Mouse (Mus musculus): ENCODE measurements around the gene Tas1r2.
A peak's percentile ranks its signal among the peaks of the same experiment; 100 is the strongest.

The Tas1r2 gene

GRCm38 (mm10) chr4:139653238-139653637, at the start of gene Tas1r2:
Gene Tas1r2 (plus strand): TSS chr4:139653538.
- DNase-seq (ENCODE audit: low spot score in 2 of 2) = no peak

DNA sequence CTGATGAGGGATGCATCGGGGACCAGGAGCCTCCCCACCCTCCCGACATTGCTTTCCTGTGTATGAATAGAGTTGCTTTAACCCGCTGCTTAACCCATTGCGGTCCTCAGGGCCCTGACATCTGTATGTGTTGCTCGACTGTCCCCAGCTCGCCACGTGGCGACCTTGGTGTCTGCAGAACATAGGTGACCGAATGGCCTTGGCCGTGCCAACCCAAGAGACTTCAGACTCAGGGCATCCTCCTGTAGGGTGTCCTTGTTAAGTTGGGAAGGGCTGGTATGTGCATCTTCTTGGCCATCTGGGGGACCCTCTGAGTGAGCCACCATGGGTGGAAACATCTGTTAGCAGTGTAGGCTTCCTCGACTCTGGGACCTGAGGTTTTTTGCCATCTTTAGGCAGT, 48.1 kb upstream of the Tas1r2 start:
- no peak for DNase-seq (ENCODE audit: low spot score in 2 of 2)

- DNase-seq (ENCODE audit: low spot score in 2 of 2) = no peak
Measured at GRCm38 (mm10) chr4:139606732-139607131, 46.6 kb upstream of the Tas1r2 start.

DNA sequence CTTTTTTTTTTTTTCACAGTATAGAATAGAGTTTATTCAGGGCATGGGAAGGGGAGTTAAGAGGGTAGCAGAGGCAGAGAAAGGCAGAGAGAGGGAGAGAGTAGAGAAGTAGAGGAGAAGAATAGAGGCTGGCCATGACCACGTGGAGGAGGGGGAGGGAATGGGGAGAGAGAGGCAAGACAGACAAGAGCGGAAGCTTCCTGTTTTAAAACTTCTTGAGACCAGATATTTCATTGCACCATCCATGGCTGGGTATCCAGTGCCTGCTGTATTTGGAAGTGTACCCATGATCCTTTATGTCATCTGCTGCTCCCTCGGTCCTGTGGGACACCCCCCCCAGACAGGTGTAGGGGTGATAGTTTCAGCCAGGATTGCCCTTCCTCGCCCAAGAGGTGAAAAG, 44.4 kb upstream of the Tas1r2 start:
- DNase-seq (ENCODE audit: low spot score in 2 of 2) = no peak

GRCm38 (mm10) chr4:139610954-139611353, 42.4 kb upstream of the Tas1r2 start:
- DNase-seq (ENCODE audit: low spot score in 2 of 2) = no peak

- peak; percentile 44 to 60 for DNase-seq (ENCODE audit: low spot score in 2 of 2)
Measured at GRCm38 (mm10) chr4:139611542-139611953, 41.8 kb upstream of the Tas1r2 start.

- DNase-seq (ENCODE audit: low spot score in 2 of 2) = no peak
Measured at GRCm38 (mm10) chr4:139614524-139615260, 38.6 kb upstream of the Tas1r2 start.

DNA sequence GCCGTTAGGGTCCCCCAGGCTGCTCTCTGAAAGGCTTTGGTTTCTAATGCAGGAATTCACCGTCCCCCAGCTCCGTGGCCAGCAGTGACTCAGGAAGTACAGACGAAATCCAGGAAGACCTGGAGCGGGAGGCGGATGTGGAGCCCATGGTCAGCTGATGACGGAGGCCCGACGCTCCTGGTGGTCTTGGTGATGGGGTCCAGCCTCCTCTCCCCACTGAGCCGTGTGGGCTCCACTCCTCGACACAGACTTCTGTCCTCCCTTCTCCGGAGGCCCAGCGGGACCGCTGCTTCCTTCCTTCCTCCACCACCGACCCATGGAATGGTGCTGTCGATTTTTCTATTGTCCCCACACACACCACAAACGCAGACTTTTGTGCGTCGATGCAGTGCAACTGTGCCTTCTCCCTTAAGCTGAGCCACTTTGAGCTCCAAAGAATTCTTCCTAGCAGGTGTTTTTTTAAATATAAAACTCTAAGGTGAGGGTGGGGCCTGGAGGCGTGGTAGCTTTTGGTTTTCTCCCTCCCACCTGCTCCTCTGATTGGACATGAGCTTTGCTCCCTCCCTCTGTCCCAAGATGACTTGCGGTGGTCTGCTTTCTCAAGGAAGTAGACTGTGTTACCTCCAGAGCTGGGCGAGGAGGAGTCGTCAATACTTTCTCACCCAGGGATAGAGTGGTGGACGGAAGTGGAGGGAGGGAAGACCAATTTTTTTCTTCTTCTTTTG, 36.9 kb upstream of the Tas1r2 start:
- DNase-seq (ENCODE audit: low spot score in 2 of 2) = peak; percentile 81 to 86

GRCm38 (mm10) chr4:139617001-139617364, 36.4 kb upstream of the Tas1r2 start:
- DNase-seq (ENCODE audit: low spot score in 2 of 2) = no peak

DNA sequence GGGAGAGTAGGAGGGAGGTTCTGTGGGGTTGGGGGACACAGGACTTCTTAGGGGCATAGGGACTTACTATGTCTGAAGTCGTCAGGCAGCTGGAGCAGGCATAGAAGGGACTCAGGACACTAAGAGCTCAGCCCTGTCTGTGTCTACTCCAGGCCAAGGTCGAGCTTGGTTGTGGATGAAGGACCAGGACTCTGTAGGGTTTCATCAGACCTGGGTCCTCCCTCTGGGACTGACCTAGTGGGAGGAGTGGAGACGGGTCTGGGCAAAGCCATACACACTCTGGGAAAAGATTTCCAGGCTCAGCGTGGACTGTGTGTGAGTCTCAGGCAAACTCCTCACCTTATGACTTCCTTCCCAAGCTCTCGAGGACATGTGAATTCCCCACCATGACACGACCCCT, 33.6 kb upstream of the Tas1r2 start:
- no peak for DNase-seq (ENCODE audit: low spot score in 2 of 2)

GRCm38 (mm10) chr4:139622373-139623282, 30.7 kb upstream of the Tas1r2 start, which contains the start of gene Aldh4a1:
Gene Aldh4a1 (plus strand): TSS chr4:139622866.
- peak; percentile 91 to 93 for DNase-seq (ENCODE audit: low spot score in 2 of 2)

GRCm38 (mm10) chr4:139623434-139624115, 29.8 kb upstream of the Tas1r2 start:
- DNase-seq (ENCODE audit: low spot score in 2 of 2) = no peak

- no peak for DNase-seq (ENCODE audit: low spot score in 2 of 2)
Measured at GRCm38 (mm10) chr4:139624116-139624489, 29.2 kb upstream of the Tas1r2 start.

DNA sequence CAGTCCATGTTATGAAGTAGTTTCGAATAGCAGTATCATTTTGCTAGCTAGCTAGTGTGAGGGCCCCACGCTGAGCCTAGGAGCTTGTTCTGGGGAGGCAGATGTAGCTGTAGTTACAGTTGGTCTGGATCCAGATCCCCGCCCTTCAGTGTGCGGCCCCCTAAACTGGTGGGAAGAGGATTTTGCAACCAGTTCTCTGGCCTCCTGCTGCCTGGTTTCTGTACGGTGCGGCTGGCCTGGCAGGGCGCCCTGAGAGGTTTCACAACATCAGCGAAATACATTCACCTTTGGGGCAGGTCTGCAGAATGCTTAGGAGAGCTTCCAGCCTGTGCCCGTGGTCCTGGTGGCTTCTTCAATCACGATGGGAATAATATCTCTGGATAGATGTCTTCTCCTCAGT, 28.6 kb upstream of the Tas1r2 start:
- no peak for DNase-seq (ENCODE audit: low spot score in 2 of 2)

- DNase-seq (ENCODE audit: low spot score in 2 of 2) = no peak
Measured at GRCm38 (mm10) chr4:139627361-139627760, 26.0 kb upstream of the Tas1r2 start.

DNA sequence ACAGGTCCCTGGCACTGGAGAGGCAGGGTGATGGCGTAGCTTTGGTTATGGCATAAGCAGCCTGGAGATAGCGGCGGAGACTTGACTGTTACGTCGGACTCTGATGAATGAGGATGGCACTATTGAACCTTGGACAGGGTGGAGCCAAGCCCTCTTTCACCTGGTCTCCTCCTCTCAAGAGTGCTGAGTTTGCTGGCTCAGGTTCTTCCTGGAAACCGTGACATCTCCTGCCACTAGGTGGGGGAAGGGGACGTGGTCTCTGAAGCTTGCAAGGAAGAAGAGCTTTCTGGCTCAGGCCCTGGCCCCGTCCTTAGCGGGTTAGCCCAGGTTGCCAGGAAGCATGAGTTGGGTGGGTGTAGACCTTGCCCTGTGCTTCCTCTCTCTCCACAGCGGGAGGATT, 23.2 kb upstream of the Tas1r2 start:
- no peak for DNase-seq (ENCODE audit: low spot score in 2 of 2)

DNA sequence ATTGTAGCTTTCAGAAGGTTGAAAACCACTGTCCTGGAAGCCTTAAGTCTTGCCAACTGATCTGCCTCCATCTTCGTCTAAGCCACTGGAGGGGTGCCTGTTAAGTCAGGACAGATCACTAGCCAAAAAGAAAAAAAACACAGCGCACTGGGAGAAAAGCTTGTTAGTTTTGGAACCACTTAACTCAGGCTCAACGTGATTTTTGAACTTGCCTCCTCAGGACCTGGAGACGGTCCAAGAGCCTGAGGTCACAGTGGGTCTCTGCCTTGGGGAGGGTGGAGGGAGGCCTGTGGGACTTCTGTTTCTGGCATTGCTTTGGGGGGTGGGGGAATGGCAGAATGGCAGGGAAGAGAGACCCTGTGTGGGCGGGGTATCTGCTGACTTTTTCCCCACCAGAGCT, 22.2 kb upstream of the Tas1r2 start:
- no peak for DNase-seq (ENCODE audit: low spot score in 2 of 2)

DNA sequence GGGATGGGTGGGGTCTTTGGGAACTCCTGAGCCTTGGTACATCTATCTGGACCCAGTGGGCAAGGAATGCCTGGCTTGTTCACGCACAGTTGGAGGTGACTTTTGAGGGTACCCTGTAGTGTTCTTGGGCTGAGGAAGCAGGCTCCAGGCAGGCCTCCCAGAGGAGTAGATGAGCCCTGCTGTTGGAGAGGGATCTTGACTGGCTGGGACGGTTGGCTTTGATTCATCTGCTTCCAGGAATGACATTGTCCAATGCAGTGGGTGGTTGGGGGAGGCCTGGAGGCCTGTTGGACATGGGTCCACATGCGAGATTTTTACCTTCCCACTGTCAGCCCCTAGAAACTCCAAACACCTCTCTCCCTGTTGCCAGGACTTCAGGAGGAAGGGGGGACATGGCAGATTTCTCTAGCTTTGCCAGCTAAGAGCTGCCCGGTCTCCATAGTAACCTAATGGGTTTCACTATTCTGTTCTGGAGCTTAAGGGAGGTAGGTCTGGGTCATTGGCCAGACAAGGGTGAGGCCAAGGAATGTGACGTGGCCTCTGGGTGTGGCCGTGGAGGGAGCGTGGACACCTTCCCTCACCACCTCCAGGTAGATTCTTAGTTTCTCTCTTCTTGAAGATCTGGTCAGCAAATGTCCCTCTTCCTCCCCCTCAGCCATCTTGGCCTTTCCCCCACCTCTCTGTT, 21.6 kb upstream of the Tas1r2 start:
- DNase-seq (ENCODE audit: low spot score in 2 of 2) = no peak

GRCm38 (mm10) chr4:139632254-139632580, 21.1 kb upstream of the Tas1r2 start:
- no peak for DNase-seq (ENCODE audit: low spot score in 2 of 2)

DNA sequence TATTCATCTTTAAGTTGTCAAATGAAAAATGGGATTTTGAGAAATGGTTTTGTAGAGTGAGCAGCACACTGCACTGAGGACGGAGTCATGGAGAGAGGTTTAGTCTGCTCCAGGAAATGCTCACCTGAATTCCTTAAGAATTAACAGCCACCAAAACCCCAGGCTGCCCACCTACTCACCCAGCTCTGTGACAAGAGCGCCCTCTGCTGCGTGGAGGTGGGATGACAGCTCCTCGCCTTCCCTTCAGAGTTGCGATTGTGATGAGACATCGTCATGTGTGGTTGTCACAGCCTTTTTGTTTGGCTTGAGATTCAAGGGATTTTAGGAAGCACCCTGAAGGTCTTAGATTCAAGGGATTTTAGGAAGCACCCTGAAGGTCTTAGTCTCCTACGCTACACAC, 17.0 kb upstream of the Tas1r2 start:
- peak; percentile 22 to 37 for DNase-seq (ENCODE audit: low spot score in 2 of 2)

DNA sequence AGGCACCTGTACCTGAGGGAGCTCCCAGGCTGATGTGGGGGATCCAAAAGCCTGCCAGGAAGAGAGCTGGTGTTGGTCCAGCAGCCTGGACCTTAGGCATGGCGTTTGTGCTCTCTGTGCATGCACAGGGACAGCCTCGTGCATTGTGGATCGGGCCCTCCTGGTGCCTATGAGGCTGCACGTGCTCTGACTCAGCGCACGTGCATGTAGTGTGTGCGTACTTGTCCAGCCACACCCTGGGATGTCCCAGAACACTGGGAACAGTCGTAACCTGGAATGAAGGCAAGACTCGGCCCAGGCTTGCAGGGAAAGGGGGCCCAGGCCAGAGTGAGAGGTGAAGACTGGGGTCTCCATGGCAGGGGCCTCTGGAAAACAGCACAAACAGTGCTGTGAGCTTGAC, 15.5 kb upstream of the Tas1r2 start:
- no peak for DNase-seq (ENCODE audit: low spot score in 2 of 2)
